Comparison of ENCODE assay signal across 7 mouse cellular contexts in genomic region chr3:116423353-116424159, GRCm38 (mm10). TPM values are rescaled to one million over a fixed set of nuclear protein-coding genes. Genes with fewer than 3 reads are reported as not detected.
DNase-seq lines count a peak whose midpoint lies in the region; ATAC-seq lines count a peak whose summit lies in the region.

Gene Cdc14a, minus strand, starts transcription at chr3:116424032.

- H3K36me3 ChIP-seq in hindbrain, embryonic 16.5 days (ENCODE audit: control insufficient read depth, insufficient read depth, low read length), result no peaks in the 10 kb centered on the region

- DNase-seq in adrenal gland, adult (ENCODE audit: inconsistent age in 2 of 2, low spot score in 1 of 2), result peak; percentile 87 to 95
- DNase-seq in cerebellum, postnatal 4 days (ENCODE audit: low spot score in 2 of 2), result peak; percentile 42 to 79
- DNase-seq in gastrocnemius, adult 18-20 months (ENCODE audit: low spot score), result peak; percentile 82
- DNase-seq in left cerebral cortex, postnatal 14 days (ENCODE audit: low spot score in 2 of 2), result peak; percentile 56 to 69
- DNase-seq in right cerebral cortex, postnatal 36 days (ENCODE audit: low spot score in 2 of 2), result peak; percentile 29 to 38

- no peaks in the 10 kb centered on the region for H3K9me3 ChIP-seq in hindbrain, embryonic 16.5 days (ENCODE audit: control insufficient read depth, low read length)

- intact Hi-C loops in left cerebral cortex, postnatal 14 days (cut with DNase I), result loop anchor here (5.0 kb wide), 2 partner anchors 69 to 81 kb away; no protein-coding TSS in a partner anchor

- peak within 1 kb of the TSS; percentile 58 for H3K4me3 ChIP-seq in hindbrain, embryonic 16.5 days (ENCODE audit: low read length)

- WGBS in hindbrain, embryonic 16.5 days, result under 1% methylated on average over 58 of the region's 64 CpGs

- H3K9ac ChIP-seq in hindbrain, embryonic 16.5 days (ENCODE audit: low read depth, low read length), result peak within 1 kb of the TSS; percentile 75

- H3K4me1 ChIP-seq in hindbrain, embryonic 16.5 days (ENCODE audit: control insufficient read depth, insufficient read depth, low read depth, low read length), result peaks cover 4% of the 10 kb centered on the region; the same call in 1 of the 2 replicates

- peak within 1 kb of the TSS; percentile 74 for H3K27ac ChIP-seq in hindbrain, embryonic 16.5 days (ENCODE audit: low read depth, low read length)

- peak; percentile 95 for ATAC-seq in hindbrain, embryonic 16.5 days
- ATAC-seq in megakaryocyte-erythroid progenitor cell, adult 5-6 weeks (replicated peaks; ENCODE audit: low FRiP score, low TSS enrichment, poor library complexity, severe bottlenecking), result peak; percentile 79

- no peaks in the 10 kb centered on the region for H3K27me3 ChIP-seq in hindbrain, embryonic 16.5 days (replicated peaks; ENCODE audit: control insufficient read depth, insufficient read depth, low read length)

- H3K4me2 ChIP-seq in hindbrain, embryonic 16.5 days (ENCODE audit: low read length), result peak within 1 kb of the TSS; percentile 98

RNA-seq across cellular contexts. Expression of gene Cdc14a, which starts in this region (rescaled TPM):
- 10 to 100 TPM in 1 of 2 experiments, 1 to 10 TPM in 1; 9.4 to 16.7 TPM for total RNA-seq in gastrocnemius, adult 18-20 months (2021)
- 2.9 and 4.3 TPM in 2 replicates for polyA plus RNA-seq in hindbrain, embryonic 16.5 days (2015; fragmentation: Nextera tagmentation; extraction: Ambion mirVana)
- 1 to 10 TPM; 3.4 to 4.4 TPM for total RNA-seq in left cerebral cortex, postnatal 14 days (2021)
- total RNA-seq in megakaryocyte-erythroid progenitor cell, adult 5-6 weeks (2014; fragmentation: Nextera tagmentation), result 11.8 and 20.9 TPM in 2 replicates
- 18.7 and 30.9 TPM in 2 replicates for total RNA-seq in megakaryocyte-erythroid progenitor cell, adult 5-6 weeks (2017)

Comparison
In these comparisons a context has a peak if more than half of its experiments do, and no peak if none do; other contexts are left out.
1. Peak in every context shown above with its lines: DNase-seq, ATAC-seq, H3K4me3 ChIP-seq and H3K27ac ChIP-seq.
2. DNase-seq: peak in every context shown above with its lines; median percentile 91 in adrenal gland, adult; 82 in gastrocnemius, adult 18-20 months; 62 in left cerebral cortex, postnatal 14 days; 60 in cerebellum, postnatal 4 days; 34 in right cerebral cortex, postnatal 36 days.